Mouse (Mus musculus) liver, embryonic 11.5 days (tissue): ENCODE data around the gene Rassf6. TPM values are rescaled to one million over a fixed set of nuclear protein-coding genes. Genes with fewer than 3 reads are reported as not detected.

Experiments used
- ATAC-seq: fragments of 200-750 bp; cut with Nextera tagmentation; replicated peaks from 2 replicates; pipeline ENCODE4 v1.8.0; 2017; ENCODE audit warnings: moderate number of reproducible peaks, mild to moderate bottlenecking, moderate TSS enrichment, moderate library complexity; ENCODE audit not compliant: low FRiP score
- DNase-seq: peaks from one replicate; pipeline ENCODE4 v3.0.0-alpha.2; 2017; ENCODE audit warnings: low spot score
- H3K27ac ChIP-seq: fragments of 300-500 bp; sonication (generic); 2 replicates; pipeline ENCODE4 v1.5.1; 2014; ENCODE audit warnings: mild to moderate bottlenecking, low read depth, low read length, control low read depth
- H3K27me3 ChIP-seq: fragments of 300-500 bp; sonication (generic); replicated peaks from 2 replicates; pipeline ENCODE4 v1.6.1; 2014; ENCODE audit warnings: low read length, mixed read lengths; ENCODE audit not compliant: control insufficient read depth, insufficient read depth
- H3K36me3 ChIP-seq: fragments of 300-500 bp; sonication (generic); 2 replicates; pipeline ENCODE4 v1.6.1; 2014; ENCODE audit warnings: mild to moderate bottlenecking, low read length, moderate library complexity, mixed read lengths; ENCODE audit not compliant: control insufficient read depth, insufficient read depth
- H3K4me1 ChIP-seq: fragments of 300-500 bp; sonication (generic); replicated peaks from 2 replicates; pipeline ENCODE4 v1.6.1; 2014; ENCODE audit warnings: low read length, mixed read lengths; ENCODE audit not compliant: control insufficient read depth, insufficient read depth
- H3K4me2 ChIP-seq: fragments of 300-500 bp; sonication (generic); 2 replicates; pipeline ENCODE4 v1.6.1; 2014; ENCODE audit warnings: mild to moderate bottlenecking, control low read depth, moderate library complexity
- H3K4me3 ChIP-seq: fragments of 300-500 bp; sonication (generic); 2 replicates; pipeline ENCODE4 v1.5.1; 2014; ENCODE audit warnings: low read depth, low read length, control low read depth
- H3K9ac ChIP-seq: fragments of 300-500 bp; sonication (generic); 2 replicates; pipeline ENCODE4 v1.6.1; 2014; ENCODE audit warnings: low read depth, low read length, control low read depth
- H3K9me3 ChIP-seq: fragments of 300-500 bp; sonication (generic); 2 replicates; pipeline ENCODE4 v1.6.1; 2016; ENCODE audit warnings: low read length, inconsistent platforms, mixed read lengths; ENCODE audit not compliant: control insufficient read depth
- WGBS: fragments of 180-500 bp; shearing (Covaris S2); extraction: QIAGEN DNeasy Blood & Tissue Kit; methylation state at CpG from one replicate; pipeline ENCODE4 v1.1.7; 2014; 5-methylcytosine and 5-hydroxymethylcytosine counted together
- polyA plus RNA-seq: library from polyadenylated mRNA; unstranded; fragments of >200 nt; fragmentation: Nextera tagmentation; extraction: Ambion mirVana; gene quantifications from 2 replicates; pipeline ENCODE4 v1.2.1, GENCODE M21; 2014

The Rassf6 gene
- polyA plus RNA-seq, 1 experiment from 2014 or later, result 6.2 TPM

DNA sequence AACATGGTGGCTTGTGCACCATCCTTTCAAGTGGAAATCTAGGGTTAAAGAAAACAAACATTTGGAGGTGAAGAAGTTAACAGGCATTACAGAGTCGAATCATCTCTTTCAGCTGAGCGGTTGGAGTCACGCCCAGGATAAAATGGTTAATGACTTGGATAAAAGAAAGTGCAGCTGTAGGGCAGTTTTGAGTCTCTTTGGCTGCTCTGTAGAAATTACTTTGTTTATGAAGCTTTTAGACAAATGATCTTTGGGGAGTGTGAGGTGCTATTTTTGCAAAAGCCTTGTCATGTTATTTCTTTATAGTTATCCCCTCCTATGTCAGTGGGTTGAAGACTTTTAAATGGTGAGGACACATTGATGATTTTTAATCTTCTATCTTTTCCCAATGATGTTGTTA lies 69.2 kb downstream of the Rassf6 start:
- H3K9ac ChIP-seq, result no peak overlapping the region
- ATAC-seq (no peak), DNase-seq (no peak)
- no peaks in the 10 kb centered on the region for H3K9me3 ChIP-seq
- 56% methylated on average over 3 of the region's 3 CpGs for WGBS
- H3K4me2 ChIP-seq, result no peak overlapping the region
- H3K36me3 ChIP-seq, result no peaks in the 10 kb centered on the region
- no peak overlapping the region for H3K27ac ChIP-seq
- H3K4me1 ChIP-seq, result no peaks in the 10 kb centered on the region
- no peaks in the 10 kb centered on the region for H3K27me3 ChIP-seq
- H3K4me3 ChIP-seq, result no peak overlapping the region

DNA sequence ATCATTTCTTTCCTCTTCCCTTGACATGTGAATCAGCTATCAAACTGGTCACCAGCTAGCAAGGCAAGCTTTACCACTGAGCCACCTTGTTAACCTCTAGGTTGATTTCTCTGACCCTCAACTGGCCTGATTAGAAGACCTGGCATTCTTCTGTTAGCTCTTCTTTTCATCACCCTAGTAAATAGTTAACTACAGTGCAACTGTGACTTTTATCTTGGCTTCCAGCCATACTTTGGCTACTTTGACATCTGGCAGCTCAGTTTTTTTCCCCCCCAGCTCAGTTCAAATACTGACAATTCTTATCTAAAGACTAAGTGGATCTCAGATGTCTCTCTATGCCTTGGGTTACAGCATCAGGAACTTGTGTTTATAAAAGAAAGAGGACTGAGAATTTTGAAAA lies 72.1 kb downstream of the Rassf6 start:
- Histone ChIP-seq H3K27me3 (no peaks in the 10 kb centered on the region), H3K4me3 (no peak overlapping the region), H3K4me2 (no peak overlapping the region), H3K9ac (no peak overlapping the region), H3K9me3 (no peaks in the 10 kb centered on the region), H3K27ac (no peak overlapping the region), H3K4me1 (no peaks in the 10 kb centered on the region), H3K36me3 (no peaks in the 10 kb centered on the region)
- ATAC-seq (0 out of 2 replicates have a peak, but pooled peaks have one; percentile 45), DNase-seq (no peak)

DNA sequence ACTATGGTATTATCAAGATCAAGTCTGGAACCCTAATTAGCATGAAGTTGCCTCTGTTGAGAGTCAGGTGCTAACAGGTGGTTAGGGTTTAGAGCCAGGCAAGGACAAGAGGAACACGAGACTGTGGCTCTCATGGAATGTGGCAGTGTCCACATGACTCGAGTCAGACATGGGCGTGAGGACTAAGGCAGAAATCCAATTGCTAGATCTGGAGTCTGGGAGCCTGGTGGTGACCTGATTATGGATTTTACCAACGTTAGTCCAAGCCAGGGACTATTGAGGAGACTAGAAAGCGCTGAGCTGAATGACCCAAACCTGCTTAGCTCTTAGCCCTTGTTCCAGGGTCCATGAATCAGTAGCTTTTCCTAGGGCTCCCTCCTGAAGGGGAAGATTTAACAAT lies 72.7 kb downstream of the Rassf6 start:
- ATAC-seq (no peak), DNase-seq (no peak)
- no peak overlapping the region for H3K9ac ChIP-seq
- H3K9me3 ChIP-seq, result no peaks in the 10 kb centered on the region
- 65% methylated on average over 5 of the region's 5 CpGs for WGBS
- H3K27ac ChIP-seq, result peak overlapping the region; percentile 19; the same call in 1 of the 2 replicates
- no peaks in the 10 kb centered on the region for H3K4me1 ChIP-seq
- no peaks in the 10 kb centered on the region for H3K27me3 ChIP-seq
- H3K4me2 ChIP-seq, result no peak overlapping the region
- no peak overlapping the region for H3K4me3 ChIP-seq
- no peaks in the 10 kb centered on the region for H3K36me3 ChIP-seq

DNA sequence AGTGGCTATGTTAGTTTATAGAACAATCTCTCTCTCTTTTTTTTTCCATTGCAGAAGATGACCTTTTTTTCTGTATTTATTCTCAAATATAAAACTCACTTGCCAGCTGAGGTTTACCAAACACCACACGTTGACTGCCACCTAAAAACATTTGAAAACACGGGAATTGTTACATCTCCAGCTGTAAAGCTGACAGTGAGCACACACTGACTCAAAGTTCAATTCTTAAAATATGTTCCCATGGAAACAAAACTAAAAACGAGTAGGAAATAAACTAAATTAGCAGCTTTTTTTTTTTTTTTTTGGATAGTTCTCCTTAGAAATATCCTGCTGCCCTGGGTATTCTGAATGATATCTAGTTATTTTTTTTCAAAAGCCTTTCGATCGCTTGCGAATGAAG lies 75.3 kb downstream of the Rassf6 start:
- DNase-seq, result no peak
- no peak for ATAC-seq
- Histone ChIP-seq H3K4me3 (no peak overlapping the region), H3K4me2 (no peak overlapping the region), H3K9ac (no peak overlapping the region), H3K4me1 (no peaks in the 10 kb centered on the region), H3K9me3 (no peaks in the 10 kb centered on the region), H3K27me3 (no peaks in the 10 kb centered on the region), H3K27ac (no peak overlapping the region), H3K36me3 (no peaks in the 10 kb centered on the region)
- 77% methylated on average over 6 of the region's 6 CpGs for WGBS

DNA sequence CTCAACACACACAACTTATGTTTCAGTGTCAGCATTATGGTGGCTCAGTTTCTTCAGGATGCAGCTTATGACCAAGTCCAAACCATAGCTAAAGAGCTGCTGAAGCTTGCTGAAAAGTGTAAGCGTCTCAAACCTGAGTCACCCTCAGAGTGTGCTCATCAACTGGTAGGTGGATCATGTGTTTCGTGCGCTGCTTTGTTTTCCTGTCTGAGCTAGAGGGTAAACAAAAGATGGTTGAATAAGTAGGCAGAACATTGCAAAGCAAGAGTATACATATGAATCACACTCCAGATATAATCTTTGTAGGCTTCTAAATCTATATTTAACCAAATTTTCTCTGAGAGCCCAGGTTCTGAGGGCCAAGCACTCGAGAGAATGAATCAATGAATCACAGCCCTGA lies 76.3 kb downstream of the Rassf6 start:
- ATAC-seq (no peak), DNase-seq (no peak)
- H3K4me1 ChIP-seq, result no peaks in the 10 kb centered on the region
- no peak overlapping the region for H3K27ac ChIP-seq
- no peak overlapping the region for H3K9ac ChIP-seq
- 79% methylated on average over 4 of the region's 4 CpGs for WGBS
- no peak overlapping the region for H3K4me3 ChIP-seq
- H3K4me2 ChIP-seq, result no peak overlapping the region
- no peaks in the 10 kb centered on the region for H3K9me3 ChIP-seq
- H3K36me3 ChIP-seq, result no peaks in the 10 kb centered on the region
- H3K27me3 ChIP-seq, result no peaks in the 10 kb centered on the region

DNA sequence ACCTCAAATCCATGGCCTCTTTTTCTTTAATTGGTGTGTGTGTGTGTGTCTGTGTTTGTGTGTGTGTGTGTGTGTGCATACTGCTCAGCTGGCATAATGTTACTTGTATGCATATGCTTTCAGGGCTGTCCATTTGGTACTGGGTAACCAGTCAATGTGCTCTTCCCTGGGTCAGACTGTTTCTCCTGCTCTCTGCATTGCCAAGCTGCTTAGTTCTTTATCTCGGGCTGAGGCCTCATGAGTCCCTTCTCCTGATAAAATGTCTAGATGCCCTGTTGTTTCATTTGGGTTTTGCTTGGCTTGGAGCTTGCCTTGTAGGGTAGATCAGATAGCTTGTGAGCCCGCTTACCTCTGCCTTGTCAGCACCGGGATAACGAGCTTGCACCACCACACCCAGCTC lies 77.6 kb downstream of the Rassf6 start:
- Histone ChIP-seq H3K4me3 (no peak overlapping the region), H3K27ac (no peak overlapping the region), H3K9ac (no peak overlapping the region), H3K36me3 (no peaks in the 10 kb centered on the region), H3K4me1 (no peaks in the 10 kb centered on the region), H3K9me3 (no peaks in the 10 kb centered on the region), H3K27me3 (no peaks in the 10 kb centered on the region), H3K4me2 (no peak overlapping the region)
- ATAC-seq (no peak), DNase-seq (peak; percentile 15)
- WGBS, result 74% methylated on average over 4 of the region's 4 CpGs

DNA sequence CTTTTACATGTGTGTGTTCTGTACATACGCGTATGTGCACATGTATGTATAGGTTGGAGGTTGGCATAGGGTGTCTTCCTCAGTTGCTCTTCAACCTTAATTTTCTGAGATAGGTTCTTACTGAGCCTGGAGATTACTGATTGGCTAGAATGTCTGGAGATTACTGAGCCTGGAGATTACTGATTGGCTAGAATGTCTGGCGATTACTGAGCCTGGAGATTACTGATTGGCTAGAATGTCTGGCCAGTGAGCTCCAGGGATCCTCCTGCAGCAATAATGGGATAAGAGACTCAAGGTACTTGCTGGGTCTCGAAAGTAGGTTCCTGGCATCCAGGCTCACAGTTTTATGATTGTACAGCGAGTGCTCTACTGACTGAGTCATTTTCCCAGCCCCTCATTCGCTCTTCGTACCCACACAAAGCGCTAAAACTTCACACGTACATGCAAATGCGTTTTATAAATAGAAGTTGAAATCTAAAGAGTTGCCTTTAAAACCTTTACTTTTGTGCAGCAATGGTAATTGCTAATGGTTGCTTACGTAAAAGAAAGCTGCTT lies 78.7 kb downstream of the Rassf6 start:
- DNase-seq, result no peak
- Histone ChIP-seq H3K4me3 (no peak overlapping the region), H3K36me3 (no peaks in the 10 kb centered on the region), H3K9ac (no peak overlapping the region), H3K27ac (no peak overlapping the region), H3K4me2 (no peak overlapping the region), H3K27me3 (no peaks in the 10 kb centered on the region), H3K9me3 (no peaks in the 10 kb centered on the region), H3K4me1 (no peaks in the 10 kb centered on the region)
- 91% methylated on average over 11 of the region's 11 CpGs for WGBS
- no peak for ATAC-seq

DNA sequence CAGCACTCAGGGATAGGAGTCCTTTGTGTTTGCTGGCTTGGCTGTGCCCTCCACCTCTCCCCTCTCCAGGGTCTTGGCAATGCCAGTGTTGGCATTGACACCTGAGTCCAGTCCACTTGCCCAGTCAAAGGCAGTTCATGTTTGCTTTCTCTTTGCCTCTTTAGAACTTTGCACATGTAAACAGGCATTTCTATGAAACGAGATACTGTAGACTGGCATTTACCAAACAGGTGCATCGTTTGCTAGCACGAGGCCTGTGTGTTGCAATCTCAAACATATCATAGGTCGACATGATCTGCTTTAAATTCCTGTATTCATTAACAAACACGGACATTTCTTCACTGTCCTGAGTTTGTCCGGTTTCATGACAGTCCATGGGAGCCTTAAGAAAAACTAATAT lies 79.7 kb downstream of the Rassf6 start, which contains the start of gene 5830473C10Rik:
Gene 5830473C10Rik, plus strand, starts transcription at position 365 of the 400 bp plus-strand sequence.
- Histone ChIP-seq H3K27me3 (no peaks in the 10 kb centered on the region), H3K27ac (no peak within 1 kb of the TSS), H3K9me3 (no peaks in the 10 kb centered on the region), H3K4me1 (no peaks in the 10 kb centered on the region), H3K4me3 (no peak within 1 kb of the TSS), H3K9ac (no peak within 1 kb of the TSS), H3K4me2 (no peak within 1 kb of the TSS), H3K36me3 (no peaks in the 10 kb centered on the region)
- ATAC-seq (no peak), DNase-seq (peak; percentile 24)
- 81% methylated on average over 6 of the region's 6 CpGs for WGBS

DNA sequence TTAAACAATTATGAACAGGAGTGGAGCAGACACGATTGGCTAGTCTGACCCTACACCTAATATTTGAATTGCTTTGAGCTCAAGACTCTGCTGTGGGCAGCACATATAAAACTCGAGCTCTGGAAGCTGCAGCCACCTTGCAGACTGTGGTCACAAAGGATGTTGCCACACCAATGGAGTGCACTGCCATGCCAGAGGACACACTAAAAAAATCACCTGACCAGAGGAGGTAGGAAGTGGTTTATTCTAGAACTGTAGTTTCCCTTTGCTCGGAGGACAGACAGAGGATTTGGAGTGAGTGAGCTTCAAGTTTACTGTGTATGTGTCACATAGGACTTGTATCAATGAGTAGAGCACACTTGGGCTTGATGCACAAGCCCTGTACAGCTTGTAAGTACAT lies 84.4 kb downstream of the Rassf6 start:
- no peak overlapping the region for H3K4me2 ChIP-seq
- 64% methylated on average over 3 of the region's 3 CpGs for WGBS

More for the DNA sequence above, 84.4 kb downstream of the Rassf6 start:
- no peaks in the 10 kb centered on the region for H3K9me3 ChIP-seq
- DNase-seq (no peak), ATAC-seq (no peak)
- no peaks in the 10 kb centered on the region for H3K36me3 ChIP-seq
- H3K9ac ChIP-seq, result no peak overlapping the region
- H3K4me3 ChIP-seq, result no peak overlapping the region
- no peak overlapping the region for H3K27ac ChIP-seq
- H3K27me3 ChIP-seq, result no peaks in the 10 kb centered on the region
- H3K4me1 ChIP-seq, result no peaks in the 10 kb centered on the region
